Mouse (Mus musculus): ENCODE results near the gene Olfr610. TPM values are rescaled to one million over a fixed set of nuclear protein-coding genes. Genes with fewer than 3 reads are reported as not detected.
"Not testable (repeated sequence)": the region's sequence is repeated elsewhere in the genome, so short reads cannot be mapped to it uniquely, and the experiment has no call there.

The Olfr610 gene
- not detected in 2 replicates for polyA plus RNA-seq (2016; fragmentation: Nextera tagmentation; extraction: Ambion mirVana)

- ATAC-seq (ENCODE audit: insufficient number of reproducible peaks, insufficient read depth, low FRiP score, low TSS enrichment, low read depth), result no peak
- Histone ChIP-seq H3K9me3 (no peaks in the 10 kb centered on the region), H3K4me3 (replicated peaks) (no peak within 1 kb of the TSS), H3K9ac (replicated peaks) (no peak within 1 kb of the TSS), H3K27me3 (no peaks in the 10 kb centered on the region), H3K36me3 (no peaks in the 10 kb centered on the region), H3K4me1 (replicated peaks) (no peaks in the 10 kb centered on the region), H3K4me2 (no peak within 1 kb of the TSS), H3K27ac (no peak within 1 kb of the TSS)
- 81% methylated on average over 2 of the region's 2 CpGs for whole genome bisulfite sequencing
These were observed at the start of gene Olfr610 for GRCm38 (mm10) chr7:103512022-103512421. Gene Olfr610, minus strand, starts transcription at chr7:103512122.

DNA sequence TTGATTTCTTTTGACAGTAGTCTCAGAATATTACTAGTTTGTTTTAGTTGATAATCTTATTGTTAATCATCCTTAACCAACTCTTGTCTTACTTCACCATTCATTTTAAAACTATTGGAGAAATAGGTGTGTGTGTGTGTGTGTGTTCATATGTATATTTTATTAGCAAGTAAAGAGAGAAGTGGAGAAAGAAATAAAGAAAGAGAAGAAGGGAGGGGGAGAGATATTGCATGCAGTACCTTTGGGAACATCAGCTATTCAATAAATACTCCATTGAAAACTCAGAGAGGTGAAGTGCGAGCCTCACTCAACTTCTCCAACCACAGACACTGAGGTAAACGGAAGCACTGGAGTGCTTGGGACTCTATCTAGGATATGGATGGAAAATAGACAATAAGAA, 43.9 kb upstream of the Olfr610 start, which contains the start of gene Olfr615:
Gene Olfr615 (plus strand): TSS at position 301 of the 400 bp plus-strand sequence.
- H3K27me3 ChIP-seq, result no peaks in the 10 kb centered on the region
- WGBS, result 85% methylated on average over 2 of the region's 2 CpGs
- no peaks in the 10 kb centered on the region for H3K9me3 ChIP-seq
- no peaks in the 10 kb centered on the region for H3K4me1 ChIP-seq (replicated peaks)
- no peak within 1 kb of the TSS for H3K27ac ChIP-seq
- no peak within 1 kb of the TSS for H3K4me3 ChIP-seq (replicated peaks)
- H3K9ac ChIP-seq (replicated peaks), result no peak within 1 kb of the TSS
- H3K36me3 ChIP-seq, result no peaks in the 10 kb centered on the region
- no peak within 1 kb of the TSS for H3K4me2 ChIP-seq
- no peak for ATAC-seq (ENCODE audit: insufficient number of reproducible peaks, insufficient read depth, low FRiP score, low TSS enrichment, low read depth)

DNA sequence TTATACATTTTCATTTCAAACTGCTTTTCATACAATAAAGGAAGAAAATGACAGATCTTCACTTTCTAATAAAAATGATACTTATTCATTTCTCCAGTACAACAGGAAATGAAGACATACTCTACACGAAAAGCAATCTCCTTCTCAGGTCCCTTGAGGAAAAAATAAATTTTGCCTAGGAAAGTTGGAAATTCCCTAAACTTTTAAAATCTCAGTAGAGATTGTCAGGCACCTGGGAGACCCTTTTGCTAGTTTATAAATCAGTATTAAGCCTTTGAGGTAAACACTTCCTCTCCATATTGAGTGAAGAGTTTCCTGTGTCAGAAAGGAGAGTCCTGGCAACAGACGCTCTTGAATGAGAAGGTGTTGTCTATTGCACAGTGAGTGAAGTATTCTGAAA, 35.9 kb upstream of the Olfr610 start, which contains the start of gene Olfr613:
Gene Olfr613 (plus strand): TSS at position 301 of the 400 bp plus-strand sequence.
- Histone ChIP-seq H3K27ac (no peak within 1 kb of the TSS), H3K4me1 (replicated peaks) (no peaks in the 10 kb centered on the region), H3K9me3 (0 out of 2 replicates have a peak, but pooled peaks cover 4% of the 10 kb centered on the region), H3K36me3 (no peaks in the 10 kb centered on the region), H3K9ac (replicated peaks) (no peak within 1 kb of the TSS), H3K27me3 (no peaks in the 10 kb centered on the region), H3K4me2 (no peak within 1 kb of the TSS), H3K4me3 (replicated peaks) (no peak within 1 kb of the TSS)
- ATAC-seq (ENCODE audit: insufficient number of reproducible peaks, insufficient read depth, low FRiP score, low TSS enrichment, low read depth), result no peak
- WGBS, result 80% methylated on average over 2 of the region's 2 CpGs

GRCm38 (mm10) chr7:103542617-103543016, 30.7 kb upstream of the Olfr610 start, which contains the start of gene Olfr612:
Gene Olfr612, minus strand, starts transcription at chr7:103542717.
- H3K27me3 ChIP-seq; H3K9me3 ChIP-seq; H3K4me3 ChIP-seq (replicated peaks); H3K4me1 ChIP-seq (replicated peaks); H3K9ac ChIP-seq (replicated peaks); ATAC-seq (ENCODE audit: insufficient number of reproducible peaks, insufficient read depth, low FRiP score, low TSS enrichment, low read depth); H3K36me3 ChIP-seq; H3K4me2 ChIP-seq; H3K27ac ChIP-seq: not testable (repeated sequence)
- 81% methylated on average over 2 of the region's 2 CpGs for WGBS

GRCm38 (mm10) chr7:103520746-103521145, 8.8 kb upstream of the Olfr610 start, which contains the start of gene Olfr611:
Gene Olfr611, minus strand, starts transcription at chr7:103520846.
- H3K4me1 ChIP-seq (replicated peaks); H3K36me3 ChIP-seq; H3K27me3 ChIP-seq; H3K9me3 ChIP-seq; H3K9ac ChIP-seq (replicated peaks); ATAC-seq (ENCODE audit: insufficient number of reproducible peaks, insufficient read depth, low FRiP score, low TSS enrichment, low read depth); H3K27ac ChIP-seq; H3K4me3 ChIP-seq (replicated peaks); H3K4me2 ChIP-seq: not testable (repeated sequence)
- WGBS, result 71% methylated on average over 1 of the region's 1 CpGs

DNA sequence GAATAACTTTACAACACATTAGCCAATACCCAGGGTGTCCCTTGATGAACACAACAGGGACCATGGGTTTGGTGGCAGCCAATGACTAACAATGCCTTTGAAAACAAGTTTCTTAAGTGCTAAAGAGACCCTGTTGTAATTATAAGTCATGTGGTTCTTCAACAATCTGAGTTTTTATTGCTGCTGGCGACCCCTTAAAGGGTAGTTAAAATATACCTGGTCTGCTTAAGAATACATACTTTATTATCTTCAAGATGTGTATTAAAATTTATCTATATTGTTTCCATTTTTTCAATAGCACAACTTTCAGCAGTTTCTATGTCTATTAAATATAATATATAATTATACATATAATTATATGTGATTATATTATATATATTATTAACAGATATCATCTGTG, 14.0 kb downstream of the Olfr610 start, which contains the start of gene Olfr609:
Gene Olfr609 (minus strand): TSS at position 101 of the 400 bp plus-strand sequence.
- WGBS, result 62% methylated on average over 1 of the region's 1 CpGs
- H3K9ac ChIP-seq (replicated peaks), result no peak within 1 kb of the TSS
- H3K36me3 ChIP-seq, result no peaks in the 10 kb centered on the region
- no peak within 1 kb of the TSS for H3K4me3 ChIP-seq (replicated peaks)
- no peaks in the 10 kb centered on the region for H3K9me3 ChIP-seq
- no peak within 1 kb of the TSS for H3K4me2 ChIP-seq
- no peaks in the 10 kb centered on the region for H3K4me1 ChIP-seq (replicated peaks)
- no peak within 1 kb of the TSS for H3K27ac ChIP-seq
- no peaks in the 10 kb centered on the region for H3K27me3 ChIP-seq
- ATAC-seq (ENCODE audit: insufficient number of reproducible peaks, insufficient read depth, low FRiP score, low TSS enrichment, low read depth), result no peak

DNA sequence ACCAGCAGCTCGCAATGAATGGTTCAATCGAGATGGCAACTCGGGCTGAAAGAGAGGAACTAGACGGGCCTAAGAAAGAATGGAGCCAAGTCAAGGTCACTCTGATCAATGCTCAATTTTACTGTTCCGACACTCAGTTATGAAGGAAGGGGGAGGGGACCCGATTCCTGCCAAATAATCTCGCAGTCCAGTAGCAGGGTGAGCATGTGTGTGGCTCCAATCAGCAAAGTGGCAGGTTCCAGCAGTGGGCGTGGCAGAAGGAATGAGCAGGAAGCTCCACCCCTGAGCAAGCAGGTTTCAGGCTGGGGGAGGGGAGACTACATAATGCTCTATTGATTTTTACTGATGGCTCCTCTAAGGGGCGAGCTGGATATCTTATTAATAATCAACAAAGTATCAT, 34.8 kb downstream of the Olfr610 start:
- H3K27ac ChIP-seq; H3K4me1 ChIP-seq (replicated peaks); H3K27me3 ChIP-seq; ATAC-seq (ENCODE audit: insufficient number of reproducible peaks, insufficient read depth, low FRiP score, low TSS enrichment, low read depth); H3K4me3 ChIP-seq (replicated peaks); H3K4me2 ChIP-seq; H3K36me3 ChIP-seq; H3K9ac ChIP-seq (replicated peaks); H3K9me3 ChIP-seq: not testable (repeated sequence)
- 89% methylated on average over 9 of the region's 9 CpGs for WGBS

DNA sequence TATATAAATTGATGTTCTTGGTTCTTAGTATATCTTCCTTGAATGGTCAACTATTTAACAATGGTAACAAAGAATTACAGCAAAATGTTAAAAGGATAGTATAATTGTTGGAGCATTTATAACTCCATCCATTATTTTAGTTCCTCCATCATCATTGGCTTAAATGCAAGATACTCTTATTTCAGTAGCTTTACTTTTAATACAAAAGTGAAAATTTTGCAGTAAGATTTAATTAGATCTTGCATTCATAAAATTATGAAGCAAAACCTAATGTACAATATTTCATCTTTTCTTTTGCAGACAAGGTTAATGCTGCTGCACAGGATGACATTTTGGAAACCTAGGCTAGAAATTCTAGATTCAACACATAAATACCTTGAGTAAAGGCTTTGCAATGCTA, 42.3 kb downstream of the Olfr610 start, which contains the start of gene Olfr608:
Gene Olfr608 (plus strand): TSS at position 301 of the 400 bp plus-strand sequence.
- H3K36me3 ChIP-seq, result no peaks in the 10 kb centered on the region
- H3K9ac ChIP-seq (replicated peaks), result no peak within 1 kb of the TSS
- no peak within 1 kb of the TSS for H3K27ac ChIP-seq
- peaks cover 5% of the 10 kb centered on the region; the same call in 1 of the 2 replicates for H3K9me3 ChIP-seq
- no peak for ATAC-seq (ENCODE audit: insufficient number of reproducible peaks, insufficient read depth, low FRiP score, low TSS enrichment, low read depth)
- H3K4me1 ChIP-seq (replicated peaks), result no peaks in the 10 kb centered on the region
- no peak within 1 kb of the TSS for H3K4me2 ChIP-seq
- no peaks in the 10 kb centered on the region for H3K27me3 ChIP-seq
- no peak within 1 kb of the TSS for H3K4me3 ChIP-seq (replicated peaks)

GRCm38 (mm10) chr7:103460590-103460989, 51.3 kb downstream of the Olfr610 start:
- no peak for ATAC-seq (ENCODE audit: insufficient number of reproducible peaks, insufficient read depth, low FRiP score, low TSS enrichment, low read depth)
- Histone ChIP-seq H3K4me1 (replicated peaks) (no peaks in the 10 kb centered on the region), H3K27me3 (no peaks in the 10 kb centered on the region), H3K4me2 (no peak overlapping the region), H3K27ac (no peak overlapping the region), H3K4me3 (replicated peaks) (no peak overlapping the region), H3K9me3 (no peaks in the 10 kb centered on the region), H3K9ac (replicated peaks) (no peak overlapping the region), H3K36me3 (no peaks in the 10 kb centered on the region)
- whole genome bisulfite sequencing, result 91% methylated on average over 5 of the region's 5 CpGs

Other genes starting within 250 kb of the Olfr610 start
- not detected in 2 replicates for gene Olfr596, start 206.5 kb downstream of the Olfr610 start, polyA plus RNA-seq (2016; fragmentation: Nextera tagmentation; extraction: Ambion mirVana)
- not detected in 2 replicates for gene Olfr597, start 195.8 kb downstream of the Olfr610 start, polyA plus RNA-seq (2016; fragmentation: Nextera tagmentation; extraction: Ambion mirVana)
- gene Olfr598, start 188.6 kb downstream of the Olfr610 start, polyA plus RNA-seq (2016; fragmentation: Nextera tagmentation; extraction: Ambion mirVana), result not detected in 2 replicates
- not detected in 2 replicates for gene Olfr599, start 176.2 kb downstream of the Olfr610 start, polyA plus RNA-seq (2016; fragmentation: Nextera tagmentation; extraction: Ambion mirVana)
- not detected in 2 replicates for gene Olfr600, start 162.5 kb downstream of the Olfr610 start, polyA plus RNA-seq (2016; fragmentation: Nextera tagmentation; extraction: Ambion mirVana)
- not detected in 2 replicates for gene Olfr601, start 149.5 kb downstream of the Olfr610 start, polyA plus RNA-seq (2016; fragmentation: Nextera tagmentation; extraction: Ambion mirVana)
- gene Olfr603, start 125.9 kb downstream of the Olfr610 start, polyA plus RNA-seq (2016; fragmentation: Nextera tagmentation; extraction: Ambion mirVana), result not detected in 2 replicates
- gene Usp17lc, start 97.0 kb downstream of the Olfr610 start, polyA plus RNA-seq (2016; fragmentation: Nextera tagmentation; extraction: Ambion mirVana), result not detected in 2 replicates
- gene Olfr605, start 66.7 kb downstream of the Olfr610 start, polyA plus RNA-seq (2016; fragmentation: Nextera tagmentation; extraction: Ambion mirVana), result not detected in 2 replicates
- not detected in 2 replicates for gene Olfr606, start 63.1 kb downstream of the Olfr610 start, polyA plus RNA-seq (2016; fragmentation: Nextera tagmentation; extraction: Ambion mirVana)
- not detected in 2 replicates for gene Olfr607, start 48.0 kb downstream of the Olfr610 start, polyA plus RNA-seq (2016; fragmentation: Nextera tagmentation; extraction: Ambion mirVana)
- gene Olfr608, start 42.2 kb downstream of the Olfr610 start, polyA plus RNA-seq (2016; fragmentation: Nextera tagmentation; extraction: Ambion mirVana), result not detected in 2 replicates
- gene Olfr609, start 14.1 kb downstream of the Olfr610 start, polyA plus RNA-seq (2016; fragmentation: Nextera tagmentation; extraction: Ambion mirVana), result not detected in 2 replicates
- not detected in 2 replicates for gene Olfr611, start 8.7 kb upstream of the Olfr610 start, polyA plus RNA-seq (2016; fragmentation: Nextera tagmentation; extraction: Ambion mirVana)
- not detected in 2 replicates for gene Olfr612, start 30.6 kb upstream of the Olfr610 start, polyA plus RNA-seq (2016; fragmentation: Nextera tagmentation; extraction: Ambion mirVana)
- not detected in 2 replicates for gene Olfr613, start 36.0 kb upstream of the Olfr610 start, polyA plus RNA-seq (2016; fragmentation: Nextera tagmentation; extraction: Ambion mirVana)
- not detected in 2 replicates for gene Olfr615, start 44.0 kb upstream of the Olfr610 start, polyA plus RNA-seq (2016; fragmentation: Nextera tagmentation; extraction: Ambion mirVana)
- not detected in 2 replicates for gene Olfr616, start 57.0 kb upstream of the Olfr610 start, polyA plus RNA-seq (2016; fragmentation: Nextera tagmentation; extraction: Ambion mirVana)
- not detected in 2 replicates for gene Olfr617, start 60.9 kb upstream of the Olfr610 start, polyA plus RNA-seq (2016; fragmentation: Nextera tagmentation; extraction: Ambion mirVana)
- not detected in 2 replicates for gene Olfr618, start 78.0 kb upstream of the Olfr610 start, polyA plus RNA-seq (2016; fragmentation: Nextera tagmentation; extraction: Ambion mirVana)
- gene Olfr619, start 88.5 kb upstream of the Olfr610 start, polyA plus RNA-seq (2016; fragmentation: Nextera tagmentation; extraction: Ambion mirVana), result not detected in 2 replicates
- not detected in 2 replicates for gene Olfr620, start 100.4 kb upstream of the Olfr610 start, polyA plus RNA-seq (2016; fragmentation: Nextera tagmentation; extraction: Ambion mirVana)
- not detected in 2 replicates for gene Olfr622, start 130.6 kb upstream of the Olfr610 start, polyA plus RNA-seq (2016; fragmentation: Nextera tagmentation; extraction: Ambion mirVana)
- not detected in 2 replicates for gene Olfr623, start 151.6 kb upstream of the Olfr610 start, polyA plus RNA-seq (2016; fragmentation: Nextera tagmentation; extraction: Ambion mirVana)
- 0.06 and 0.11 TPM in 2 replicates for gene Olfr624, start 159.1 kb upstream of the Olfr610 start, polyA plus RNA-seq (2016; fragmentation: Nextera tagmentation; extraction: Ambion mirVana)
- not detected in 2 replicates for gene Olfr625-ps1, start 170.6 kb upstream of the Olfr610 start, polyA plus RNA-seq (2016; fragmentation: Nextera tagmentation; extraction: Ambion mirVana)
- gene Olfr243, start 202.5 kb upstream of the Olfr610 start, polyA plus RNA-seq (2016; fragmentation: Nextera tagmentation; extraction: Ambion mirVana), result not detected in 2 replicates
- not detected in 2 replicates for gene Olfr628, start 218.3 kb upstream of the Olfr610 start, polyA plus RNA-seq (2016; fragmentation: Nextera tagmentation; extraction: Ambion mirVana)
- gene Olfr629, start 232.8 kb upstream of the Olfr610 start, polyA plus RNA-seq (2016; fragmentation: Nextera tagmentation; extraction: Ambion mirVana), result not detected in 2 replicates
- not detected in 2 replicates for gene Olfr630, start 245.2 kb upstream of the Olfr610 start, polyA plus RNA-seq (2016; fragmentation: Nextera tagmentation; extraction: Ambion mirVana)

All from limb, embryonic 12.5 days (tissue).